Mouse (Mus musculus) layer of hippocampus, adult 11-12 months (tissue): ENCODE results near the gene Ilkap.

Source experiments
- DNase-seq: peaks from one replicate; pipeline ENCODE4 v3.0.0; 2022; ENCODE audit warnings: low spot score

Ilkap gene

DNA sequence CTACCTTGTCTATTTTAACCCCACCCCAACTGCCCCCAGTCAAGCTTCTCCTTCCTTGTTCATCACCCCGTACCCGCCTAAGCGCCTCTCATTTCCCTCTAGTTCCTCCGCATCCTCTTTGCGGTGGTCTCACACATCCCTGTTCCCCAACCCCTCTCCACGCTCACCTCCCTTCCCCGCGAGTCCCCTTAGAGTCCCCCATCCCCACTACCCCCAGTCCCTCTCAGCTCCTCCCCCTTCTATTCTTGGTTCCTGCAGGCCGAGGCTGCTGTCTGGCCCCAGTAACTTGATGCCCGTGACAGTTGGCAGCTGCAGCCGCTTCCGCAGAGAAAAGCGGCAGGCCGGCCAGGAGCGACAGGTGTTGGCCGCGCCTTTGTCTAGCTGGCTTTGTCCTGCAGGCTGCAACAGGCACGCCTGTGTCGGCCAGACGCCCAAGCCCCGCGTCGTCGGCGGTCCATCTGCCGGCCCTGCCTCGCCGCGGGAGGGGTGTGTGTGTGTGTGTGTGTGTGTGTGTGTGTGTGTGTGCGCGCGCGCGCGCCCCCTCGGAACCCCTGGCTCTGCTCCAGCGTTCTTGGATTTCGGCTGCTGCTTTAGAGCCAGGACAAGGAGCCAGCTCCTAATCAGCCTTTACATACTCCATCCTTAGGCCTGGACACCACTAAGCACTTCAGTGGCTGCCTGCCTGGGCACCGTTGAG is 15.4 kb upstream of the Ilkap start, which contains the start of gene Hes6:
TSS of gene Hes6 (minus strand) at position 141 of the 697 bp plus-strand sequence.
- DNase-seq, result peak; percentile 66

DNA sequence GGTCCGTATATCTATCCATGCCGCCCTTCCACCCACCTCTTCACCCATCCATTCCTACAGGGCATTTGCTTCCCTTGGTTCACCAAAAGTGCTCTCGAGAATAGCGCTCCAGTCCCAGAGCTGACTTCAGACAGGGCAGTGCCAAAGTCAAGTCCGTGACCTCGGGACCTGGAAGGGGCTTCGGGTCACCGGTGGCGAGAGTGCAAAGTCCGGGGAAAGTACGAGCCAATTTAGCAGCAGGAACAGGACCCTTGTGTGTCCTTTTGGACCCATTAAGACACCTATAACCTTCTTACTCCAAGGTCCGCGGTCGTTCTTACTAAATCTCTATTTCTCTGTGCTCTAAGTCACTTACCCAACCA is 14.9 kb upstream of the Ilkap start:
- DNase-seq, result peak; percentile 34

DNA sequence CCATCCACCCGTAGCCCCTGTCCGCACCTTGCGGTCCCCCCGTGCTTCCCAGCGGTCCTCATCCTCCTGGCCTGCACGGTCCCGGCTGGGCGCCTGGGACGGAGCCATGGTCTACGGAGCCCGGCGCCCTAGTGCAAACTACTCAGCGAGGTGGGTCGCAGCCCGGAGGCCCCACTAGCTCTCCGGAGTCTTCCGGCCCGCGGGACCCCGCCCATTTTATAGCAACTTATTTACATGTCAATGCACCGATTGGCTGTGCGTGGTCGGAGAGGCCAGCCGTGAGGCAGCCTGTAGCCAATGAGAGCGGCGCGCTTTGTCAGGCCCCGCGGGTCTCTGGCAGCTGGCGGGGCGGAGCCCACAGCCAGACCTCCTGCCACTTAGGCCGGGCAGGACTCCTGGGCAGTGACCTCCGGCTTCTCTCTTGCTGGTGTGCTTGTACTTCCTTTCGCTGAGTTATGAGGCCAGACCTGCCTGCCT is 14.5 kb upstream of the Ilkap start:
- DNase-seq, result peak; percentile 95

DNA sequence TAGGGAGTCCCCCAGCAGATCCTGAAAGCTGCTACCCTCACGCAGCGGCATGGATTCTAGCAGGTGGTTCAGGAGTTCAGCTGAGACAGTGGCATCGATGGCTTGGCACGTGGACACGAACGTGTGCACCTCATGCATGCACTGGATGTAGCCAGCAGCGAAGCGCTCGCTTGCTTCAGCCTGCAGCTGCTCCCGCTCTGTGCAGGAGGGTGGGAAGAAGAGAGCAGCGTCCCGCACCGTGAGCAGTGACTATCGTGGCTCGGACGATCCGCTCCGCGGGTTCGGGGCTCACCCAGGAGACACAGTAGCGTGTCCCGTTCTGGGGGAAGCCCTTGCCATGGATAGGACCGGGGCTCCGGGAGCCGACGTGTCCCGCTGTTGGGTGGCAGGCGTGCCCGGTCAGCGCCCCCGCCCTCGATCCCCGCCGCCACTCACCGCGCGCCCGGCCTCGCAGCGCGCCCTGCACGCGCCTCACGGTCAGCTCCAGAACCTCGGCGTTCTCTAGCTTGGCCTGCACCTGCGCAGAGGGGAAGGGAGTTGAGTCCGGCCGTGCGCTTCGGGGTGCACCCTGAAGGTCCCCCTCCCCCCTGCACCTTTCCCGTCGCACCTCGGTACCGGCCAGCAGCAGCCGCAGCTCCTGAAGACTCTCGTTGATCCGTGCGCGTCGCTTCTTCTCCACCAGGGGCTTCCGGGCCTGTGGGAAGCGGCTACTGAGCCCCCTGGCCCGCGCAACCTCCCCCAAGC is 13.8 kb upstream of the Ilkap start:
- no peak for DNase-seq

DNA sequence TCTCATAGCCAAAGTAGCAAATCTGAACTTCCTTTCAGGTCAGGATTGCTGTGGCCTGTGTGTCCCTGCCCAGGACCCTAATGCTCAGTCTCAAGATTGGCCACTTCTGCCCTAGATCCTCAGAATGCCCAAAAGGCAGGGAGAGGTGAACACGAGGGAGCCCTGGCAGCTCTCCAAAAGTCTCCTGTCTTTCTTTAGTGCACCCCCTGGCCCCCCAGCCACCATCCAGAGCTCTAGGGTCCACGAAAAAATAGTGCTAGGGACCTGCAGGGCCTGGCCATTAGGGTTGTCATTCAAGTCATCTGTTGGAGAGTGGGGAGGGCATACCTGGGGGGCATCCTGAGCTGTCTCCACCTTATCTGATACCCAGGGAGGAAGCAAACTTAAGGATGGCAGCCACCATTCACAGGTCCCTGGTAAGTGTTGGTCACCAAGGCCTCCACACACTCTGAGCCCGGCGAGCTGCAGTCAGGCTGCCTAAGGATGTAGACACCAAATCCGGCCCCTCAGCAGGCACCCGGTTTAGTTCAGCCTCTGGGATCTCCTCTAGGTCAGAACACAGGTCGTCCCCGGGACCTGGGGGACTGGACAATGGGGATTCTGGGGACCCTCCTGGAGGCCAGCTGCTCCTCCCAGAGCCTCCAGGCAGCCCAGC is 13.1 kb upstream of the Ilkap start:
- no peak for DNase-seq

DNA sequence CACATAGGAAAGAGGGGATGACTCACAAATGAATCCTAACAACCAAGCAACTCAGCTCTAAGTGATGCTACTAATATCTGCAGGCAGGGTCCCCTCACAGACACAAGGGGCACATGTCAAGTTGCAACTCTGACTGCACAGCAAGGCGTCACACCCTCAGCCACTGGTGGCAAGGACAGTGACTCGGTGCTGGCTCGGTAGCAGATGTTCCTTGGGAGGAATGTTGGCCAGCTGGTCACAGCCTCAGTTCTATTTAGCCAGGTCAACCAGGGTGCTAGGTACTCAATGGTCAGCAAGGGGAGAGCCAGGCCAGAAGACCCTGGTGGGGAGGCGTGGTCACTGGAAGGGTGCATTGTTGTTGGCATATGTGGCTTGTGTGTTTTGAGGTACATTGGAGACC is 9.2 kb upstream of the Ilkap start:
- no peak for DNase-seq

DNA sequence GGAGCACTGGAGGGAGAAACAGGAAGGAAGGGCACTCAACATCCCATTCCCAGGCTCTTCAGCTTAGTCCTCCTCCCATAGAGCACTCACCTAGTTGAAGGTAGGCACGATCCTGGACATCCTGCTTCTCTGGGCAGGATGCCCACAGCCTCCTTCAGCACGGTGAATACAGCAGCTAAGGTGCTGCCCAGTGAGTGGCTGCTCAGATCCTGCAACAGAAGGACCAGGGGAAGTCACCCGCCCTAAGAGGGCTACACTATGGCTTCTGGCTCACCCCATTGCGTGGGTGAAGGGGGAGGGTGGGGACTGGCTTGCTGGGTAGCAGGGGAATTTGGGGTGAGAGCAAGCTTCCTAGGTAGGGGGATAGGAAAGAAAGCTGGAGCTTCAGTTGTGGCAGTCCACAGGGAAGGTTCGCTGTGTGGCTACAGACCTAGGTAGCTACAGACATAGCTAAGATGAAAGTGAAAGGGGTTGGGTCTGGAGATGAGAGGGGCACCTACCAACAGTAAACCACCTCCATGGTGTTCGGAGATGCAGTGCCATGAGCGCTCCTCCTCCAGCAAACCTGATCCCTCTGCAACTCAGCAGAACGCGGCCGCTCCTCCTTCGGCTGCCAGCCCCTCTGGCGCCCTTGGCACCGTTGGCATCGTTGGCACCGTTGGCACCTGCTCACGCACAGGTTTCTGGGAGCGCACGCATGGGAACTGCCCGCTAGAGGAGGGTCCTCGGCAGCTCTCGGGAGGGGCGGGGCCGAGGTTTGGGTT is 7.0 kb upstream of the Ilkap start:
- DNase-seq, result no peak

DNA sequence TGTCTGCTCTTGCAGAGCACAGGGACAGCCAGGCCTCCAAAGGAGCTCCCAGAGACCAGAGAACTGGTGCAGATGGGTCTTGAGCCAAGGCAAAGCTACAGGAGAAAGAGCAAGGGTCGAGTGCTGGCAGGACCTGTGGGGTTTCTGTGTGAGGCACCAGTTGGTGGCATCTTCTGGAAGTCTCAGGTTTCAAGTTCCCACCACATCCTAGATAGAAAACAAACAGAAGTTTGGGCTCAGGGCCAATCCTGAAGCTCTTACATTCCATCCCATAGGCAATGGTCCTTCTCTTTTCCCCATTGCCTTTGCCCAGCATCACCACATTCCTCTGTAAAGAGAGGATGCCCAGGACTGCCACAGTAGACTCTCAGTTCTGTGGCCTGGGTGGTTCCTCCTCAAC is 6.4 kb upstream of the Ilkap start:
- DNase-seq, result no peak

DNA sequence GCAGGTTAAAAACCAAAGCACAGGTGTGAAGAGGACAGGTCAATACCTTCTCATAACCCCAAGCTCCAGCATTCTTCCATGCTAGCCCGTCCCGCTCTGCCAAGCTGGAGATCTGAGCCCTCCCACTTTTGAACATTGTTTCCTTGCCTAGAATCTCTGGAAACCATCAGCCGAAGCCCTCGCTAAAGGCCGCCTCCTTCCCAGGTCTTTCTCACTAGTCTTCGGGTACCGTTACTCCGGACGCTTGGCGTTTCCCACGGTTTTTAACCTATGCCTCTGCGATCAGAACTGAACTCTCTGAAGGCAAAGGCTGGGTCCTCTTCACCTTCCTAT is 722 bp downstream of the Ilkap start:
- no peak for DNase-seq

DNA sequence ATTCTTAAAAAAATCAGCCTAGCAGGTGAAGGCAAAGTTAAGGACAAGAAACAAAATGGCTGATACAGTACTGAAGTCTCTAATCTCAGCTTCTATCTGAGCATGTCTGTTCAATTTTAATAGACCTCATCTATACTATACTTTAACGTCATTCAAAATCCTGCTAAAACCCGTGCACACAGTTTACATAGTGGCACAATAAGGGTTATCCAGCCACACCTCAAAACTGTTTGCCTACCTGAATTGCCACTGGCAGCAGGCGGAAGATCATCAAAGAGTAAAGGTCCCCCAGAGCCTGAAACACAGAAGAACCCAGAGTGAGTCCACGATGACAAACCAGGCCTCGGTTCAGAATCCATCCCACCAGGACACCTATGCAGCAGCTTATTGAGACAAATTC is 8.2 kb downstream of the Ilkap start:
- DNase-seq, result no peak

DNA sequence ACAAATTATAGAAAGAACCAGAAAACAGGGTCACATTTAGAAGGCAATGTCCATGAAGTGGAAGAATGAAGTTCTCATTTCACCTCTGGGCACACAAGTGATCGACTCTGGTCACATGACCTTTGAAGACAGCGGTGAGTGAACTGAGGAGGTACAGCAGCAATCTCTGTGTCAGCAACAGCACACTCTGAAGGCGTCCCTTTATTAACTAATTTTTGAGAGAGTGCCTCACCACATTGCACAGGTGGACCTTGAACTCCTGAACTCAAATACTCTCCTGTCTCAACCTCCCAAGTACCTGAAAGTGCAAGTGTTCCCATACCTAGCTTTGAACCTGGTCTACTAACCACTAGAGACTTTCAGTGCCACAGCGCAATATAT is 17.5 kb downstream of the Ilkap start:
- no peak for DNase-seq

DNA sequence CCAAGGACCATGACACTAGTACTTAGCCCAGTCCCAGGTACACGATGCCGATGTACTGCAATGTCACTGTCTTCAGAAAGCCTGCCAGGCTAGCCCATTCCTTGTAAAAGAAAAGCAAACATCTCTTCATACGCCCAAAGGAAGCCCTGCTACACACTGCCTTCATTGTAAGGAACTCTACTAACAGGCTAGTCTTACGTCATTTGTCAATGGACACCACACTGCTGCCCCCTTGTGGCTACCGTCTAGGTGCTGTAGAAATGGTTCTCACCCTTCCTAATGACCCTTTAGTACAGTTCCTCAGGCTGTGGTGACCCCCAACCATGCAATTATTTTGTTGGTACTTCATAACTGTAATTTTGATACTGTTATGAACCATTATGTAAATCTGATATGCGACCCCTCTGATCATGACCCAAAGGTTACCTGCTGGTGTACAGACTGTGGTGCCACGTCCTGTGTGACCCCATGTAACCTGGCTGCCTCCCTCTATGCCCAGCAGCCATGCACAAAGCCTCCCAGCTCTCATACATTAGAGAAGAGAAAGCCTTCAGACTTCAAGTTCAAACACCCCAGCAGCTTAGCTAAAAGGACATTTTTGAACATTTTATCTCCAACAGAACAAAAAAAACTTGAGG is 18.0 kb downstream of the Ilkap start:
- DNase-seq, result peak; percentile 84

DNA sequence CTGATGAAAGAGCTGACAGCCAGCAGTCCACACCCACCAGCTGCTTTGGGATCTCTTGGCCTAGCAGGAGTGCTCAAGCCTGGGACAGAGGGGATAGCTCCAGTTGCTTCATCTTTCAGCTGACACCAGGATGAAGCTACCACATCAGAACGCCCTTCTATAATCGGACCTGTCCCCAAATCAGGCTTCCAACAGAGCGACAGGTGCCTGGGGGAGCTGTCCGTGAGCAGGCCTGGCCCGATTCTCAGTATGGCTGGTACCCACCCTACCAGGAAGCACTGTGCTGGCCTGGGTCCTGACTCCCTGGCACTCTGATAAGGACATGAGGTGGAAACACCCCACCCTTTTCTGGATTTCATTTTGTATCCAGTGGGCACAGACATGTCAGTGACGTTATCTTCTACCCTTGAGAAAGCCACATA is 25.2 kb downstream of the Ilkap start:
- no peak for DNase-seq

DNA sequence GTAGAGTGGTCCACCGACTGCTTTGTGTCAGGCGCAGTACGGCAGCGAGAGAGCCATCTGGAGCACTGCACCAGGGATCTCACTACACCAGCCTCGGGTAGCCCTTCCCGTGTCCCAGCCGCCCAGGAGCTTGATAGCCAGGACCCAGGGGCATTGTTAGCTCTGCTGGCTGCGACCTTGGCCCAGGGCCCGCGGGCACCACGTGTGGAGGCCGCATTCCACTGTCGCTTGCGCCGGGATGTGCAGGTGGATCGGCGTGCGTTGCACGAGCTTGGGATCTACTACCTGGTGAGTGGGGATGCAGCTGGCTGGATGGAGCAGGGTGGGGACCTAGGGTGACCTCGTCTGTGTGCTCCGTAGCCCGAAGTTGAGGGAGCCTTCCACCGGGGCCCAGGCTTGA is 28.6 kb downstream of the Ilkap start:
- DNase-seq, result no peak

DNA sequence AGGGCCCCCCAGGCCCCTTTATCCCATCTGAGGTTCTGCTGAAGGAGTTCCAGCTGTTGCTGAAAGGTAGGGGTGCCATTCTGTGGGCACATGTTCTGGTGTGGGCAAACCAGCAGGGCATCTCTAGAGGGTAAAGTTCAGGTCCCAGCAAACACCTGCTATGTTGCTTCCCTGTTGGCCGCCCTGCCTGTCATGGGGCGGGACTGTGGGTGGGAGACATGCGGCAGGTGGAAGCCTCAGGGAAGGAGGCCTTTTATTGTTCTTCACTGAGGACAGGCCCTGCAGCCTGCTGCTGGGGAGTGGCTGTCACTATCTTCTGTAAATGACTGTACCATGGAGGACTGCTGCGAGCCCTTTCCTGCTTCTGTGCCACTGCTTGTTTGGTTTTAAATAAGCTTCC is 29.2 kb downstream of the Ilkap start:
- DNase-seq, result no peak

DNA sequence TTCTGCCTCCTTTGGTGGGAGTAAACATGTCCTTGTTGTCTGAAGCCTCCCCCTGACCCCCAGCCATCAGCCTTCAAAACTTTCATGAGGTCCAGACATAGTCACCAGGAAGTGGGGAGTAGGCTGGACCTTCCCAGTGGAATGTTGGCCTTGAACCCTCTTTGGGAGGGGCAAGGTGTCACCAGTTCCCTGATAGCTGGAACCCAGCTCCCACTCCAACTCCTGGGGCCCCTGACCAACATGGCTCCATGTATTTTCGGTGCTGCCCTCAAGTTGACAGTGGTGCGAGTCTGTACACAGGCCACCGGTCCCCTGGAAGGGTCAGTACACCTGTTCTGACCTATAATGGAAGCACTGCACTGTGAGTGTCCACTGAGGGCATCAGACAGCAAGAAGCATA is 31.3 kb downstream of the Ilkap start:
- DNase-seq, result no peak

DNA sequence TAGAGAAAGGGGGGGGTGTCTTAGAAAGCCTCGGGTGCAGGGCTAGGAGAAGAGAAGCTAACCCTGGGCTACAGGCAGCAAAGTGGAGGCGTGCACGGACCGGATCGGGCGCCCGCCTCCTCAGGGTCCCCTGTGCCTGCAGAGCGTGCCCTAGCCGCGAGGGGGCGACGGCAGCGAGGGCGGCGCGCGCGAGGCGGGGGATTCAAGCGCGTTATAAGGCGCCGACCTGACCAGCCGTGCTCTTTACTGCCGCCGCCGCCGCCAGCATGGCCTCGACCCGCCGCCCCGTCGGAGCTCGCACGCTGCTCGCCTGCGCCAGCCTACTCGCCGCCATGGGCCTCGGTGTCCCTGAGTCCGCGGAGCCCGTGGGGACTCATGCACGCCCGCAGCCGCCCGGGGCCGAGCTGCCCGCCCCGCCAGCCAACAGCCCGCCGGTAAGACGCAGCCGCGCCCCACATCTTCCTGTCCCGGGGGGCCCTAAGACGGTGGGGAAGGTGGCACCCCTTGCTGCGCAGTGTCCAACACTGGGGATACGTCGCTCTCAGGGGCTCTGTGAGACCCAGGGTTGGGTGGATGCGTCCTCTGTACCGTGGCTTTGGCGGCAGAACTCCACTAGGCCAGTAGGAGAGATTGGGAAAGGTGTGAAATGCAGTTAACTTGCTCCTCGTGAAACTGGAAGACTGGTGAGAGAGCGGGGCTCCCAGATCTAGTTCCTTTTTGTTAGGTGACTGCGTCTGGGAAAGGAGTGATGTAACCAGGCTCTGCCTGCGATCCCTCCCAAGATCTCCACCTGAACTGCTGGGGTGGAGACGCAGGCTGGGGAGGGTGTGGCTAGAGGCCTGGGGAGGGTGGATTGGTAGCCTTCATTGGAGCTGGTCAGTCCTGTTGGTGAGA is 32.2 kb downstream of the Ilkap start, which contains the start of gene Erfe:
TSS of gene Erfe (plus strand) at position 216 of the 894 bp plus-strand sequence.
- DNase-seq, result peak; percentile 32

DNA sequence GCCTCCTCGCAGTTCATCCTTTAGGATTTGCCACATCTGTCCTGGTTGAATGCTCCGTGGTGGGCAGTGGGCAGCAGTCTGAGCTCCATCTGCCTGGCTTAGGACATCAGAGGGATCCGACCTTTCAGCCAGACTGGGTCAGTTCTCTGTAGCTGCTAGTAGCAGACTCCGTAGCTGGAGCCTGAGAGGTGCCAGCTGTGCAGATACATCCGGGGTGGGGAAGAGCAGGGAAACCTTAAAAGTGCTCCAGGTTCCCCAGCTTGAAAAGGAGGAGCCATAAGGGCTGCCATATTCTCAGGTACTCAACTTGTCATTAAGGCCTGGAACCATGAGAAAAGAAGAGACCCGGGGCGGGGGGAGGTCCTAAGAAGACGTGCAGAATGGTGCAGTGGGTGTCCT is 32.8 kb downstream of the Ilkap start:
- DNase-seq, result no peak

DNA sequence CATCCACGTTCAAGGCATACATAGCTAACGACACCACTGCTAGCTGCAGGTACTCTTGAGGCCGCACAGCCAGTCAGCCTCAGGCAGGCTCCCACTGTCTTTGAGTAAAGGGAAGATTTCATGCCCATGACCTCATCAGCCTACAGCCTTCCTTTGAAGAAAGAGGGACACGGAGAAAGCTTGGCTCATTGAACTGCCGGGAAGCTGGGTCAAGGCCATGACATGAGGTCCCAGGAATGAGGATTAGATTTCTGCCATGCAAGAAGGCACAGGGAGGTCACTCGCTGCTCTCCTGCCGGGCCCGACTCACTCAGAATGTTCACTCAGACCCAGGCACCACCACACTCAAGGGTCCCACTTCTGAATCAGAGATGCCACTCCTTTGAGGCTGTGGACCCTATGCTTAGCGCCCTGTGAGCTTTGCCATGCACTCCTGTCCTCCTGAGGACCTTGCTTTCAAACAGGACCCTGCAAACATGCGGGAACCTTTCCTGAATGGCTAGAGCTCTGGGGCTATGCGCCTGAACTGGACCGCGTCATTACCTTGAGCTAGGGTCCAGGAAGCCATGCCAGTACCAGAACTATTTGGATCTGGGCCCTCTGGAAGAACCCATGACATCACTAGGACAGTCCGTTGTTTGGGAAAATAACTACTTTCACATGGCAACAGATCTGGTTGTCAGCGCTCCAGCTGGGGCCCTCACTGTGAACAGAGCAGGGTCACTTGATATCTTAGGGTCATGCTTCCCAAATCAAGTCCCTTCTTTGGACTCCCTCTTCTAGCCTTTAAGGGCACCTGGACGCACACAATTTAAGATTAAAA is 33.6 kb downstream of the Ilkap start:
- no peak for DNase-seq

DNA sequence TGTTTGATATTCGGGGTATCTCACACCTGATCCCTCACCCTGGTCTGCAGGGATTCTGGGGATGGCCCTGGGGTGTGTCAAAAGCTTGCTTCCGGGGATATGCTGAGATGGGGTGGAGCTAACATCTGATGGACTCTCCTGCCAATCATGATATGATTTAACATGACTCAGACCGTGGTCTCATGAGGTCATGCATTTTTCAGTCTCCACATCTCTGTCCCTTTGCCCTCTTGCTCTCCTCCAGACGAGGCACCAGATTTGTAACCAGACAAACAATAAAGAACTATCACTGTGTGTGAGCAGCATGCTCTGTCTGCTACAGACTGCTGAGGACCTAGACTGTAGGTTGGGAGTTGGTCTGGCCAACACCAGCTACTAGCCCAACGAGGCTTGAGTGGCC is 36.5 kb downstream of the Ilkap start:
- DNase-seq, result no peak
